Mouse (Mus musculus) Patski (cell line): ENCODE results near the gene Ypel2. TPM values are rescaled to one million over a fixed set of nuclear protein-coding genes. Genes with fewer than 3 reads are reported as not detected.

Experiments used
- ATAC-seq: fragments of 100-300 bp; one replicate; pipeline ENCODE4 v1.8.0; 2021
- CTCF ChIA-PET: fragments of 350-600 bp; sonication (Branson Sonifier 250); formaldehyde crosslinking; loops from one replicate; lab custom pipeline; 2022; ENCODE audit warnings: inconsistent platforms; lab: Charles Lee
- POLR2A ChIA-PET: fragments of 350-600 bp; sonication (Branson Sonifier 250); formaldehyde crosslinking; loops from one replicate; lab custom pipeline; 2022; ENCODE audit warnings: antibody characterized with exemption, inconsistent platforms; lab: Charles Lee
- DNase-seq: peaks from one replicate; pipeline ENCODE4 v3.0.0-alpha.2; 2011; ENCODE audit warnings: low read depth, low spot score
- H3K27me3 ChIP-seq: fragments of 371-371 bp; one replicate; pipeline ENCODE4 v1.5.1; 2021
- CTCF ChIP-seq: fragments of 100-300 bp; IDR thresholded peaks from one replicate; pipeline ENCODE4 v1.5.1; 2021
- in situ Hi-C: fragments of 300-500 bp; cut with MboI; formaldehyde crosslinking; loops from 3 replicates; pipeline ENCODE4 v1.11.1; 2018; ENCODE audit warnings: low pct_unique_long_range_greater_than_20kb, mixed read lengths
- polyA plus RNA-seq: library from polyadenylated mRNA; unstranded; gene quantifications from one replicate; pipeline ENCODE4 v1.2.3, GENCODE M21; 2021

Gene Ypel2
- polyA plus RNA-seq, 1 experiment from 2014 or later = 31.7 TPM

DNA sequence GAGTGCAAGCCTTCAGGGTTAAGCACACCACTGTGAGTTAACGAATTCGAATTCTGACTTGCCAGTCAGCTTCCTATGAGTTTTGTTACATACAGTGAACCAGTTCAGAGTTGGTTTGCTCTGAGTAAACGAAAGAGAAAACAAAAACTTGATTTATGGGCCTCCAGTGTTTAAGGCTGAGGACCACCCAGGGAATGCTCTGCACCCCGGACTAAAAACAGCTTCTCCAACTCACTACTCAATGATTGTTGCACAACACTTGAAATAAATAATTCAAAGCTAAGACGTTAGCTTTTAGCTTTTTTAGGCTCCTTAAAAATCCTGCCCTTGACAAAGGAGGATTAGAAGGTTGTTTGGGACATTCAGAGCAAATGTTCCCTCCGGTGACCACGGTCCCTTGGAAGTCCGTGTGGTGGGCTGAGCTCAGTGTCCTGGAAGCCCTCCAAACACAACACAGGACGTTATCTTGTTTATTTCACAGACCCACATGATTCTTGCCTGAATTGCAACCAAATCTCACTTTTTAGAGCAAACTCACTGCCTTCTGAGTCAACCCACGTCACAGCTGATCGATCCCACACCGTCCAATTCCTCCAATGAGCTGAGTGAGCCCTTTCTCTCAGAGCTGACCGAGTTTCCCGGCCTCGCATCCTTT lies 38.8 kb downstream of the Ypel2 start:
- ChIA-PET POLR2A (interaction anchor here (0.6 to 1.3 kb wide), 4 partner anchors 10 to 119 kb away, joined by 3 to 5 read pairs (median 3); partner anchors contain the start of gene Ypel2), CTCF (interaction anchor here (1.0 to 1.7 kb wide), 3 partner anchors 29 to 56 kb away, joined by 3 read pairs; no protein-coding TSS in a partner anchor)
- TF ChIP-seq CTCF = no peak
- in situ Hi-C loops = loop anchor here (5.0 kb wide), 1 partner anchor 38 kb away; the partner anchor contains the start of gene Ypel2
- no peak for ATAC-seq
- no peak for DNase-seq
- H3K27me3 ChIP-seq = no peaks in the 10 kb centered on the region

DNA sequence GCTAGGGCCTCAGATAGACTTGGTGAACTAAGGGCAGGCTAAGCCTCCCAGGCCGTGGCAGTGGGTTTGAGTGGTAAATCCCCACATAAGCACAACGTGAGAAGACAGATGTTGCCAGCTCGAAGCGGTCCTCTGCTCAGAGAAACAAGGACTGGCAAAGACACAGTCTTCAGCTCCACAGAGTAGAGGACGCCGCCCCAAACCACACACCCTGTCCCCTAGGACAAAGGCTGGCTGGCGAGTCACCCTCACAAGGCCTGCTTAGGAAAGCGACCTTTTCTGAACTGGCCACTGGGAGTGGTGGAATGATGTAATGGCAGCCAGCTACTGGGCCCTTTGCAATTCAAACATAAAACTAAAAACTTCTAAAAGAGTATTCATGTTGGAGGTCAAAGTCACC lies 40.4 kb downstream of the Ypel2 start:
- ATAC-seq (no peak), DNase-seq (no peak)
- no peaks in the 10 kb centered on the region for H3K27me3 ChIP-seq
- ChIA-PET POLR2A (interaction anchor here (0.8 kb wide), 1 partner anchor 32 kb away, joined by 5 read pairs; no protein-coding TSS in a partner anchor), CTCF (interaction anchor here (1.2 to 2.0 kb wide), 3 partner anchors 9 to 42 kb away, joined by 3 to 8 read pairs (median 5); no protein-coding TSS in a partner anchor)
- in situ Hi-C loops = no loop called here
- no peak for TF ChIP-seq CTCF

DNA sequence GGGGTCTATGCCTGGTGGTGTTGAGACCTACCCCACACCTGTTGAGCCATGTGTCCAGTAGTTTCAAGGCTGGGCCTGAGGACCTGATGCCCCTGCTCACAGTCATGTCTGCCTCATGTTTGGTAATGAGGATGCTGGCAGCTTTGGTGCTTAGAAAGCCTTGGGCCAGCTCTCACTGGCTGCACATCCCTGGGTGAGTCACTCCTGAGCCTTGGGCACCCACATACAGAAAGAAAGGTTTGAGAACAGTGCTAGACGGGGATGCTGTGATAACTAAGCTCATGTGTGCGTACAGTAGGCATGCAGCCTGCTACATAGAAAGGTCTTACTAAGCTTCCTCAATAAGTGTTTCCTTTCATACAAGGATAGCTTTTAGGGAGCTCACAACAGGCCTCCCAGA lies 40.8 kb downstream of the Ypel2 start:
- ChIA-PET POLR2A (interaction anchor here (0.8 kb wide), 1 partner anchor 32 kb away, joined by 5 read pairs; no protein-coding TSS in a partner anchor), CTCF (interaction anchor here (1.2 to 2.0 kb wide), 3 partner anchors 9 to 42 kb away, joined by 3 to 8 read pairs (median 5); no protein-coding TSS in a partner anchor)
- ATAC-seq = peak; percentile 77
- in situ Hi-C loops = no loop called here
- no peaks in the 10 kb centered on the region for H3K27me3 ChIP-seq
- no peak for TF ChIP-seq CTCF
- DNase-seq = no peak

DNA sequence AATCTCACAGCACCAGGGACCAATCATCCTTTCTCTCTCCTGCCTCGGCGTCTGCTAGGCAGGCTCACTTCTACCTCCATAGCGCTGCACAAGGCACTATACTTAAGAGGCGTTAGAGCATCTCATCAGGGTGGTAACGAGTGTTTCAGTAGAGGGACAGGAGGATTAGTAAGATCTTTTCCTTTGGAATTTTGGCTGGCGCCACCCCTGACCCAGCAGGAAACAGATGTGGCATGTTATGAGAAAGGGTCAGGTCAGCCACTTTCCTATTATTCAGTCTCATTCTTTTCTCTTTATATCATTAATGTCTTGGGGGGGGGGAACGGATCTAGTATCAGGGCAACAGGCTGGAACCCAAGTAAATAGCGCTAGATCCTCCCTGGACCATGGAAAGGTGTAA lies 41.8 kb downstream of the Ypel2 start:
- ChIA-PET POLR2A (interaction anchor here (0.6 kb wide), 1 partner anchor 74 kb away, joined by 3 read pairs; no protein-coding TSS in a partner anchor), CTCF (interaction anchor here (1.5 to 2.0 kb wide), 2 partner anchors 8 to 40 kb away, joined by 3 to 8 read pairs; no protein-coding TSS in a partner anchor)
- no peak for ATAC-seq
- no peak for TF ChIP-seq CTCF
- no peak for DNase-seq
- H3K27me3 ChIP-seq = no peaks in the 10 kb centered on the region
- in situ Hi-C loops = no loop called here

GRCm38 (mm10) chr11:86950491-86950890 lies 43.0 kb downstream of the Ypel2 start:
- in situ Hi-C loops = no loop called here
- ATAC-seq = no peak
- POLR2A ChIA-PET = no interaction called here
- DNase-seq = no peak
- no peaks in the 10 kb centered on the region for H3K27me3 ChIP-seq
- CTCF ChIA-PET = no interaction called here
- no peak for TF ChIP-seq CTCF

- DNase-seq (no peak), ATAC-seq (no peak)
- ChIA-PET POLR2A (no interaction called here), CTCF (no interaction called here)
- in situ Hi-C loops = no loop called here
- TF ChIP-seq CTCF = no peak
- no peaks in the 10 kb centered on the region for H3K27me3 ChIP-seq
These were observed 43.5 kb downstream of the Ypel2 start for GRCm38 (mm10) chr11:86949951-86950441.

DNA sequence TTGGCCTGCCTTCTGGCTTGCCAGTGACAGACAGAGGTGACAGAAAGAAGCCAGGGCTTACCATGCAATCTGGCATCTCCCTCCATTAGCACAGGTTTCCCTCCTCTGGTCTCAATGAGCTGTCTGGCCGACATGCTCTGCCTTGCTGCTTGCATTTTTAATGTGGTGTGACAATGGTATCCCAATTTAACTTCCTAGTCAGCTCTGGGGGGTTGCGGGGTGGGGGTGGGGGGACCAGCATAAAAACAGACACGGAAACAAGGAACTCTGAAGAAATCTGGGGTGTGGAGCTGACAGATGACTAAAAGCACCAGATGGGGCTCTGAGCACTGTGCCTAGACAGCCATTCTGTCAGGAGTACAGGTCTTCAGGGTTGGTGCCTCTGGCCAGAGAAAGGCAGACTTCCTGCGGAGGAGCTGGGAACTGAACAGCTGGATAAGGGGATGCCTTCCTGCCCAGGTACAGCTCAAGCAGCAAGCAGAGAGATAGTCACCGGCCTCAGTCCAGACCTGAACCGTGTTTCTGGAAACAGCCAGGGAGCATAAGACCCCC lies 46.8 kb downstream of the Ypel2 start:
- H3K27me3 ChIP-seq = no peaks in the 10 kb centered on the region
- in situ Hi-C loops = no loop called here
- ATAC-seq (no peak), DNase-seq (no peak)
- no peak for TF ChIP-seq CTCF
- POLR2A ChIA-PET = interaction anchor here (0.6 to 1.7 kb wide), 5 partner anchors 15 to 147 kb away, joined by 3 to 5 read pairs (median 3); no protein-coding TSS in a partner anchor
- CTCF ChIA-PET = interaction anchor here (0.5 to 1.4 kb wide), 4 partner anchors 13 to 71 kb away, joined by 3 read pairs; no protein-coding TSS in a partner anchor

DNA sequence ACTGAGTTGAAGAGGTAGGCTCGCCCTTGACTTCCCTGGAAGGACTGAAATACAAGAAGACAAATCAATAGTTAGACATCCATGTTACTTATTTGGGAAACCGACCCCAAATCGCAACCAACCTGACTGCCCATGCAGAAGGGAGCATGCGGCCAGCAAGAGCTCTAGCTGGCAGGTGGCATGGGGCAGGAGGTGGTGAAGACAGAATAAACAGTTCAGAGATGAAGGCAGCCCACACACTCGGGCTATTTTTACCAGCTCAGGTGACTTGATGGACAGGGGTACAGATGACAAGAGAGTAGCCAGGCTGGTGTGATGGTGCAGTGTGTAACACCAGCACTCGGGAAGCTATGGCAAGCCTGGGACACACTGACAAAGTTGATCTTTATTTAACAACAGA lies 47.6 kb downstream of the Ypel2 start:
- H3K27me3 ChIP-seq = no peaks in the 10 kb centered on the region
- CTCF ChIA-PET = no interaction called here
- TF ChIP-seq CTCF = no peak
- in situ Hi-C loops = no loop called here
- POLR2A ChIA-PET = interaction anchor here (1.7 kb wide), 1 partner anchor 46 kb away, joined by 5 read pairs; no protein-coding TSS in a partner anchor
- ATAC-seq (no peak), DNase-seq (no peak)

DNA sequence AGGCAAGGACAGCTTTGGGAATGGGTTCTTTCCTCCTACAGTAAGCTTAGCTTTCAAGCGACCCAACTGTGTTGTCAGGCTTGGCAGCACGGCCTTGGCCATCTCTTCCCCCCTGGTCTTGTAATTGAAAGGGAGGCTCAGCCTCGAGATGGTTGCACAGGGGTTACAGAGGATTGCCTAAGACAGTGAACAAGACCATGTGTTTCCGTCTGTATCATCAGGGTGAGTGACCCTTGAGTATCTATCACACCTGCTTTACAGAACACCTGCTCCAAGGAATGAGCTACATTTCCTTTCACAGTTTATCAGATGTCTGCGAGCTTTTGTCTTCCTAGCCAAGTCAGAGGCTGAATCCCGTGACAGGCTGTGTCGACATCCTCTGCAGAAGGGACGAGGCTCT lies 48.4 kb downstream of the Ypel2 start:
- POLR2A ChIA-PET = interaction anchor here (1.0 to 1.2 kb wide), 2 partner anchors 10 to 16 kb away, joined by 3 to 6 read pairs; no protein-coding TSS in a partner anchor
- no peak for ATAC-seq

DNA sequence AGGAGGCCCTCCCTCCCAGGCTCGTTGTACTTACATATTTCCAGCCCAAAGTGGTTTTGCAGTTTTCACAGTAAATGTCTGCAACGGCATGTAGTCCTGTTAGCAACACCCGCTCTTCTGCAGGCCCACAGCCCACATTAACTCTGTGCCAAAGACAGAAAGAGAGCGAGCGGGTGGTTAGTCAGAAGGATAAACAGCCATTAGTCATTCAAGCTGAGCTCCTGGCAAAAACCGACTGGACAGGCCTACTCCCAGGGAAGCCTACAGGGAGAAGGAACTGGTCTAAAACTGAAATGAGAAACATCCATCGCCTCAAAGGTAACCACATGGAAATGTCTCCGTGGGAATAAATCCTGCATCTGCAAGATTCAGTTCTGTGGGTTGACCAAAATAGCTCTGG lies 49.0 kb downstream of the Ypel2 start:
- no peak for TF ChIP-seq CTCF
- H3K27me3 ChIP-seq = no peaks in the 10 kb centered on the region
- POLR2A ChIA-PET = interaction anchor here (1.0 to 1.2 kb wide), 3 partner anchors 10 to 47 kb away, joined by 3 to 6 read pairs (median 3); no protein-coding TSS in a partner anchor
- ATAC-seq (peak; percentile 57), DNase-seq (no peak)
- CTCF ChIA-PET = interaction anchor here (1.1 to 2.1 kb wide), 2 partner anchors 8 to 14 kb away, joined by 3 to 8 read pairs; no protein-coding TSS in a partner anchor
- in situ Hi-C loops = no loop called here

More for the DNA sequence above, 48.4 kb downstream of the Ypel2 start:
- DNase-seq = no peak
- H3K27me3 ChIP-seq = no peaks in the 10 kb centered on the region
- CTCF ChIA-PET = interaction anchor here (1.1 kb wide), 1 partner anchor 14 kb away, joined by 3 read pairs; no protein-coding TSS in a partner anchor
- in situ Hi-C loops = no loop called here
- no peak for TF ChIP-seq CTCF
